Mouse (Mus musculus): ENCODE results near the gene Cyp2j7.
"Not testable (repeated sequence)": the region's sequence is repeated elsewhere in the genome, so short reads cannot be mapped to it uniquely, and the experiment has no call there.

The Cyp2j7 gene

DNA sequence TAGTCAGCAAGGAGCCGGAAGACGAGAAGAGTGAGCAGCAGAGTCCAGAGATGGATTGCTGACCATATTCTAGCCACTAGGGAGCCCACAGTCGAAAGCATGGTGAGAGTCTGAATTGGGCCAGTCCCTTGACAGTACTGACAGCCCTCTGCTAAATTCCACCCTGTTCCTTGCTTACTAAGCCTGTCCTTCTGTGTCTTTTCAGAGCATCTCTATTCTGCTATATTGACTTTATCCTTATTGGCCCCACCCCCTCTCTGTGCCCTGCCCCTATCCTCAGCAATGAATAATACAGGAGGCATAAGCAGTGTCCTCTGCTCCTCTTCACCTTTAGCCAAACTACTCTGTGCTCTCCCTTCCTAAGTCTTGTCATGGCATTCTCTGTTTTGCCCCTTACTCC lies at the start of gene Cyp2j7:
Cyp2j7 (minus strand) TSS at position 101 of the 400 bp plus-strand sequence.
- DNase-seq, result no peak

- DNase-seq, result not testable (repeated sequence)
Measured at GRCm38 (mm10) chr4:96276896-96277295, 40.4 kb upstream of the Cyp2j7 start.

GRCm38 (mm10) chr4:96273907-96274306 lies 37.4 kb upstream of the Cyp2j7 start:
- DNase-seq, result peak; percentile 18 to 61

DNA sequence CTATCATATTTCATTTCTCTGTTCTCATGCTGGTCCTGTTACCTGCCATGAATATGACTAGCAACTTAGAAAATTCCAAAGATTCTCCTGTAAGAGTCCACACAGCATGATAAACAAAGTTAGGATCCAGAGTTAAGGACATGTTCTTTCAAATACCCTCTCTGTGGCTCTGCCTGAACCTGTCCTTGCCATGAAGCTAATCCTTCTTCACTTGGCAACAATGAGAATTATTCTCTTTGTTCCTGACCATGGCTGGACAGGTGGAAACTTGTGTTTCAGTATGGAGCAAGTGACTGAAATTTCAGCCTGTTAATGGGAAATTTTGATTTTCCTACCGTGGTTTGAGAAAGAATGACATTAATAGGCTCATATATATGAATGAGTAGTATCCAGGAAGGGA lies 39.8 kb downstream of the Cyp2j7 start:
- no peak for DNase-seq

- not testable (repeated sequence) for DNase-seq
Measured at GRCm38 (mm10) chr4:96189321-96189720, 47.1 kb downstream of the Cyp2j7 start.

- DNase-seq, result not testable (repeated sequence)
Measured at GRCm38 (mm10) chr4:96188671-96189070, 47.8 kb downstream of the Cyp2j7 start.

DNA sequence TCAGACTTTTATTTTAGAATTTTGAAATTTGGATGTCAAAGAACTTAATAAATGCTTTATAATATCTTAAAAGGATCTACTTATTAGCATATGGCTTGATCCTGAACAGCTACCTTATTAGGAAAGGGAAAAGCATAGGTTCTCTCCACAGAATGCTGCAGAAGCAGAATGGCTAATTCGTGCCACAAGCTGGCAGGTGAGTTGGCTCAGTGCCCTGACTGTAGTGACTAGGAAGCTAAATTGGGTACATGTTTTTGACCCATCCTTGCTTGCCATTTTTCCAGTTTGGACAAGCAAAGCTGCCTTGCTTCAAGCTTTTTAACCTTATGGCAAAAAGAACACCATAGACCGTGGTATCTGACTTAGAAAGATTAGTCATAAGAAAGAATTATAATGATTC lies 48.3 kb downstream of the Cyp2j7 start:
- DNase-seq, result peak; percentile 8 to 35

DNA sequence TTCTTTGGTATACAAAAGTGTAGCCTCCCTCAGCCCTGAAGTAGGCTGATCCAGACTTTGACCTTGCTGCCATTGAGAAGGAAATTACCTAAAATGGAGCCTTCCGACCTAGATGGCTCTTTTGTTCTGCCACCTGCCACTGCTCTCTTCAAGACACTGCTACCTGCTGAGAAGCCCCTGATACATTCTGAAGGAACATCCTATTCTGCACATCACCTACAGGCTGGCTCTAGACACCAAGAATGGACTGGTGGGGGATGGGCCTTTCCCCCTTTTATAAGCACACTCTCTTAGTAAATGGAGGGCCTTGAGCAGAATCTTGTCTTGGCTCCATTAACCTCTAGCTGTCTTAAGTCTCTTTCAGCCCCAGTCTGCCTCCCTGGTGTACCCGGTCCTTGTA lies 51.7 kb downstream of the Cyp2j7 start:
- DNase-seq, result not testable (repeated sequence)

DNA sequence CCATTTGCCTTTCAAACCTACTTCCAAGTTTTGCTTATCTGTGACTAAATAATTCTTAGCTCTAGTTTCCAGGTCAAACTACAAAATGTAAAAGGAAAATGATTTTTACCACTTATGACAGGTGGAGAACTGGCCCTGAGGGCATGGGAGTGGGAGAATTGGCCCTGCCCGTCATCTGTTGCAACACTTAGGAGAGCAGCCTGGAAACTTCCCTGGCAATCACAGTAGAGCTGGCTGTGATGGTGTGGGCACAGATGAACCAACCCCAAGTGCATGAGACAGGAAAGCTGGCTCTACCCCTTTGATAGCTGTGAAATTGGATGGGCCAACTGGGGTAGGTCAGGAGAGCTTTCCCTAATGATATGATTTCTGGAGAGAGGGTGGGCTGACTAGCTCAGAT lies 73.6 kb downstream of the Cyp2j7 start:
- peak in 1 of 2 experiments; percentile 9 for DNase-seq

- no peak for DNase-seq
Measured at GRCm38 (mm10) chr4:96161575-96161974, 74.9 kb downstream of the Cyp2j7 start.

Data from cerebellum, postnatal 25 days (tissue).